Mouse (Mus musculus) G1E (cell line): ENCODE data around the gene Ryr1.

ENCODE experiments used
- CTCF ChIP-seq: IDR thresholded peaks from 2 replicates; pipeline ENCODE4 v1.5.1; 2012; ENCODE audit warnings: low read depth, low read length, inconsistent platforms, mixed read lengths
- GATA1 ChIP-seq: IDR thresholded peaks from 2 replicates; pipeline ENCODE4 v1.6.1; 2012; ENCODE audit warnings: borderline replicate concordance, low read length, inconsistent platforms, mixed read lengths

DNA sequence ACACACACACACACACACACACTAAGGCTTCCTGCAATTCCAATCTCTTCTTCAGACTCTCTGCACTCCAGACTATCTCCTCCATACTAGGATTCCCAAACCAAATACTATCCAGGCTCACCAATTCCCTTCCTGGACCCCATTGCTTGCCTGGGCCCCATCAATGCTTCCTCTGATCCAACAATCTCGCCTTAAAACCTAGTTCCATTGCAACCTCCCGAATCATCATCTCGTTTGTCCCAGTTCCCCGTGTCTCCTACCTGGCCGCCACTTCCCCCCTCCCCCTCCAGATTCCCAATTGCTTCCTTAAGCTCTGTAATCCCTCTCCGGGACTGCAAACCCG, 163.4 kb downstream of the Ryr1 start:
- no peak for TF ChIP-seq CTCF
- TF ChIP-seq GATA1, result no peak
